Mouse (Mus musculus) lung, adult 18-20 months (tissue): Measurements from ENCODE around the gene Aldh2.

ENCODE experiments used
- DNase-seq, 2 experiments: peaks; one replicate each; pipeline ENCODE4 v3.0.0; 2022; ENCODE audit warnings: mixed read lengths in 2 of 2

Gene Aldh2

GRCm38 (mm10) chr5:121594714-121595313 lies 1.2 kb upstream of the Aldh2 start:
- DNase-seq, result peak in 1 of 2 experiments; percentile 40

- DNase-seq, result peak; percentile 33 to 50
Observed at GRCm38 (mm10) chr5:121592816-121593407, 712 bp downstream of the Aldh2 start.

GRCm38 (mm10) chr5:121592064-121592815 lies 1.4 kb downstream of the Aldh2 start:
- DNase-seq, result peak in 1 of 2 experiments; percentile 57

DNA sequence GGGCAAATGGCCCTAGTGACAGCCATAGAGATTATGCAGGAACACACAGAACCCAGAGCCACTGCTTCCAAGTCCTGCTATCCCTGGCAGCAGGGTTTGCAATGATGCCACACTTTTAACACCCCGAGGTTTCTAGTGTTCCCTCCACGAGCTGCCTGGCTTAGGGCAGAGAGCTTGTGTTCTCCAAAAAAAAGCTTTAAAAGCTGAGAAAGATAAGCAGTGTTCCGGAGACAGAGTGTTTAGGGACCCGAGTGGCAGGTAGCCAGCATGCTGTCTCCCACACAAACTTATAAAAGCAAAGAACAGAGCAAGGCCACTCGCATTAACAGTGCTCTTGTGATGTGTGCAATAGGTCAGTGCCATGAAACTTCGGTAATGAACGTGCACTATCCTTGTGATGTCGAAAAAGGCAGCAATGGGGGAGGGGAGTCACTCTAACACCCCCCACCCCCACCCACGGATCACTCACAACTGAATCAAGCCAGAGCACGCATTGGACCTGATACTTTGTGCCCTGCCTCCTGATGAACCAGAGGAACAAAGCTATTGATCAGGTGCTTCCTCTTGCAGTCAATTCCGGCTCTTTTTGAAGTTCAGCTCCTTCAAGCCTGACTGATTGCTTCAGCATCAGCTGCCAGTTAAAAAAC lies 2.1 kb downstream of the Aldh2 start:
- peak in 1 of 2 experiments; percentile 23 for DNase-seq

DNA sequence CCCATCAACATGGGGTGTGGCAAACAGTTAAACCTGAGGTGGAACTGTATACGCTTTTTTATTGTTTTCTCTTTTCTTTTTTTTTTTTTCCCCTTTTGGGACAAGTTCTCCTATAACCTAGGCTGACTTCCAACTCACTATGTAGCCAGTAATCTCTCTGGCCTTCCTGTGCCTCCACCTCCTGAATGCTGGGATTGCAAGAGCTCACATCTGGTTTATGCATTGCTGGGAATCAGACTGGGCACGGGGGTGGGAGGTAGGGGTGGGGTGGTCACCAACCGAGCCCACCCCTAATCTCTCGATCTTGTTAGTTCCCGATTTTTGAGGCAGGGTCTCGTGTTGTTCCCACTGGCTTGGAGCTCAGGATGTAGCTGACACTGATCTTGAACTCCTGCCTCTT lies 3.7 kb downstream of the Aldh2 start:
- DNase-seq, result no peak

DNA sequence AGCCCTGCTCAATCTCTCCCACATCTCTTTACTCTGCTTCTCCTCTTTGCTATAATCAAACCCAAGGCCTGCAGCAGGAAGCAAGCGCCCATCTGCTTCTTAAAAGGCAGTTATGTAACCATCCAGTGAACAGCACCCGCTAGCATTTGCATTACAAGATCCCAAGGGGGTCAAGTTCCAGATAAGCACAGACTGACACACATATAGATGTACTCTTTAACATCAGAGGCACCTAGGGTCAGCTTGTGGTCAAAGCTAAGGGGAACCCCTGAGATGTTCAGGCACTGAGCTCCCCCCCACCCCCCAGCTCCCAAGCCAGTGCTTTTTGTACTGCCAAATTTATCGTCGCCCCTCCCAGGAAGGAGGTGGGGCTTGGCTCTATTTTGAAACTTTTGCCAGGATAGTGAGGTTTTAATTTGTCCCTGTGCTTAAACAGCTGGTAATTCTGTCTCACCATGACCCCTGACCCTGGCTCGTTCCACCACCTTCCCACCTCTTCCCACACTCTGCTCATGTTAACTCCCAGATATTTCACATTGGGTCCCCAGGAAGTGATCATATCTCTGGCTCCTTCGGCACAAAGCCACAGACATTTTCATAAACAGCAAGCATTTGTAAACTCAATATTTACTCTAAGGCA lies 7.1 kb downstream of the Aldh2 start:
- peak; percentile 83 to 90 for DNase-seq

GRCm38 (mm10) chr5:121585699-121586098 lies 7.9 kb downstream of the Aldh2 start:
- no peak for DNase-seq

DNA sequence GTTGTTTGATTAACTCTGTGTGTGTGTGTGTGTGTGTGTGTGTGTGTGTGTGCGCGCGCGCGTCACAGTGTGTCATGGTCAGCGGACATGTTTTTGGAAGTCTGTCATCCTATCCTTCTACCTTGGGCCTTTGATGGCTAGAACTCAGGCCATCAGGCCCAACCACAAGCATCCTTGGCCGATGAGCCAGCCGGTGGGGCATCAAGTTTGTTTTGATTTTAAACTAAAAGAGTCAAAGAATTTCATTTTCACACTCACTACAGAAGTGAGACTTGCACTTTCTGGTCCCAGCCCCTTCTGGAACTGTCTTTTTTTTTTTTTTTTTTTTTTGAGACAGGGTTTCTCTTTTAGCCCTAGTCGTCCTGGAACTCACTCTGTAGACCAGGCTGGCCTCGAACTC lies 8.6 kb downstream of the Aldh2 start:
- no peak for DNase-seq

DNA sequence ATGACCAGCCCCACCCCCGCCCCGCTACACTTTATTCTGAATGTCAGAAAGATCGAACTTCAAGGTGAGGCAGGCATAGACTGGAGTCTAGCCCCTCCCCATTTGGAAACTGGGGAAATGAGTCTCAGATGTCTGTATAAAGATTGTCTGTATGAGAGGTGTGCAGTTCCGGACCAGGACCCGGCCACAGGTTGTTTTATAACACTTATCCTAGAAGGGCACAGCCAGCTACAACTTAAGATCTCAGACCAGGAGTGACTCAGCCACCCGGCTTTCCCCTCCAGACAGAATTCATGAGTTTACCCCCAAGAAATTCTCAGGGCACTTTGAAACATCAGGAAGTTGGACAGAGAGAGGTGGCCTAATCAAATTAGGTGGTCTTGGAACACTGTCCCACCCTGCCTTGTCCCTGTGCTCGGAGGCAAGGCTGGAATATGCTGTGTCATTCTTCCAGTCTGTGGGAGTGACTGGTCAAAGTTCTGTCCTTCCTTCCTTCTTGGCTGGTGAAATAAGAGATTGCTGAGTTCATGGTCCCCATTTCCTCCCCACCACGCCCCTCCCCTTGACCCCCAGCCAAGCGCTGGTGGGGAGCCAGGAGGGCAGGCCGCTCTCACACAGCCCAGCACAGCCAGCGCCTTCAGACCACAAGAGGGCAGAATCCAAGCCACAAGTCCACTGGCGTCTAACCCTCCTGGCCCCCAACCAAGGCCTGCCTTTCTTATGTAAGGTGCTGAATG lies 9.7 kb downstream of the Aldh2 start:
- DNase-seq, result peak; percentile 97 to 98

GRCm38 (mm10) chr5:121581945-121582344 lies 11.7 kb downstream of the Aldh2 start:
- no peak for DNase-seq

DNA sequence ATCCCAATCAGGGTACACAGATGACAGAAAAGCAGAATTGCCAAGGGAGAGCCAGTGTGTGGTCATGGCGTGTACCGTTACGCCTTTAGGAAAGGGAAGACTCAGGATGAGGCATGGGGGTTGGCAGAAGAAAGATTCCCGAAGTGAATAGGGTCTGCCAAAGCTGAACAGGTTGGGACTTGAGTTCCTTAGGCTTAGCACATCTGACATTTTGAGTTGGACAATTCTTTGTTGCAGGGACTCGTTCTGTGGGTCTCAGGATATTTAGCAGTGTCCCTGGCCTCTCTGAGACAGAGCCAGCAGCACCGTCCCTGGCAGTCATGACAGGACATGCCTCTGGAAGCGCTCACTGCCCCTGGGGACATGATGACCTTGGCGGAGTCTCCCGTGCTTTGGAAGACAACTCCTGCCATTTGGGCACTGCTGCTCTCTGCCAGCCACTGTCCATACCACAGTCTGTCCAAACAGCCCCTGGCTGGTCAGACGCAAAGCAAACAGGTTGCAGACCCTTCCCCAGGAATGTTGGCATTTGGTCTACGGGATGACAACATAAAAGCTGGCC lies 16.6 kb downstream of the Aldh2 start:
- no peak for DNase-seq

- DNase-seq, result no peak
Observed at GRCm38 (mm10) chr5:121575867-121576266, 17.8 kb downstream of the Aldh2 start.

DNA sequence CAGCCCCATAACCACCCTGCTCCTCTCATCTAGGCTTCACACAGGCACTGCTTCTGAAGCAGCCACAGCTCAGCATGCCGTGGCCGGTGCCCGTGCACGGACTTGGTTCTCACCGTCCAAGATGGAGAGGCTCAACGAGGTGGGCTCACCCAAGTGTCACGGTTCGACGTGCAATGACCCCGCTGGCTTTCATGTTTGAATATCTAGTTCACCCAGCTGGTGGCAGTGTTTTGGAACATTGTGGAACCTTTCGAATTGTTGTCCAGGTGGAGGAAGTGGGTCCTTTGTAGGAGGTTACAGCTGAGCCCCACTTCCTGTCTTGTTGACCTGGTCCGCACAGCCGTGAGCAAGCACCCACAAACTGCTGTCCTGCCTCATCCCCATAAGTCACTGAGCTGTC lies 19.5 kb downstream of the Aldh2 start:
- DNase-seq, result no peak

DNA sequence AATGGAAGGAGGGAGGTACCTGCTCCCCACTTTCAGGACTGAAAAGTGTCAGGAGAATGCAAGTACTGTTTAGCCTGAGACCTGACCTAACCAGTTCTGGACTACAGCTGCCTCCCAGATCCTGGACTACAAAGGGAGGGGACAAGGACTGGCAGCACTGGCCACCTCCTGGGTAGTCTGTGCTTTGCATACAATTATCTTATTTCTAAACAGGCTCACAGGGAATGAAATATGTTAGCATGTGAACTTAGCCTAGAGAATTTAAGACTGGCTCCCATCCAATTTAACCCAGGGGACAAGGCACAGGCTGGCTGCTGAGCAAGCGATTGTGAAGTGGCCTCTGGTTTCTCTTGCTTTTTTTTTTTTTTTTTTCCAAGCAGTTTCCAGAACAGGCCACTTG lies 22.8 kb downstream of the Aldh2 start:
- DNase-seq, result peak in 1 of 2 experiments; percentile 41

GRCm38 (mm10) chr5:121569881-121570420 lies 23.7 kb downstream of the Aldh2 start:
- peak; percentile 85 to 90 for DNase-seq

GRCm38 (mm10) chr5:121566035-121566681 lies 27.5 kb downstream of the Aldh2 start:
- no peak for DNase-seq

- DNase-seq, result peak; percentile 87 to 91
Observed at GRCm38 (mm10) chr5:121564468-121564895, 29.1 kb downstream of the Aldh2 start.

DNA sequence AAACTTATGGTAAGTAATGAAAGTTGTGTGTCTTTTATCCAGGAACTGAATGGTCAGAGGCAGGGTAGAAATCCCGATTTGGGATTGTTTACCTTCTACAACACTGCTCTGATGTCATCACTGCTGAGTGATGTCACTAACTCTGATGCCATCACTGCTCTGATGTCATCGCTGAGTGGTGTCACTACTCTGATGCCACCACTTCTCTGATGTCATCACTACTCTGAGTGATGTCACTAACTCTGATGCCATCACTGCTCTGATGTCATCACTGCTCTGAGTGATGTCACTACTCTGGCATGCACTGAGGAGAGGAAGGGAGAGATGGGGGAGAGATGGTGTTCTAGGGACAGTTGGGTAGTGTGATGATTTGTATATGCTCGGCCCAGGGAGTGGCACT lies 31.2 kb downstream of the Aldh2 start:
- no peak for DNase-seq

DNA sequence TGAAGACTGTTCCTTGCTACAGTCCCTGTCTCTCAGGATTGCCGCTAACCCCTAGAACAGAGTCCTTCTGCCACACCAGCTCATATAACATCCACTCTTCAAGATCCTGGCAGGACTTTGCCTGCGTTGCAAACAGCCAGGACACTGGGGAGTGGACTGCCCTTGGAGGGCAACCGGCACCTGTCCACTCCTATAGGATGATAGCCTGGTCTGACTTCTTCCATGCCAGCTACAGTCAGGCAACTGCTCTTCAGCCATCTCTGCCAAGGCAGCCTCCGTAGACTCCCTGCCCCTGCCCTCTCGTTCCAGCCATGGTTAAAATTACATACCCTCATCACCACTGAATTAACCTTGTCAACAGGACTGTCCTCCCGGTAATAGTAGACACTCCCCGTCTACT lies 44.4 kb downstream of the Aldh2 start:
- DNase-seq, result no peak

DNA sequence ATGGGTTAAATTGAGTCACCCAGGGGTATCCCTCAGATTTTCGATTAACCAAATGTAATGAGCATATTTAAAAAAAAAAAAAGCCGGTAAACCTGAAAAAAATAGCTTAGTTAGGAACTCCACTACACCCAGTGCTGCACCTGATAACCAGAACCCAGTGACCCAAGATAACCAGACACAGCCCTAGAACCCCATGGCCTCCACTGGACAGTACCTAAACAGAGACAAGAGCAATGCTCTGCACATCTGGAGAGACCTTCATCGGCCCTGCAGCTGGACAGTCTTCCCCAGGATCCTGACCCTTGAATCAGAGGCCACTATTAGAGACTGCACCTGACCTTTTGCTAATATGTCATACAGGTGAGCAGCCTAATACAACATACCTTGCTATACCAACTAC lies 46.5 kb downstream of the Aldh2 start:
- DNase-seq, result no peak

GRCm38 (mm10) chr5:121546530-121546895 lies 47.1 kb downstream of the Aldh2 start:
- peak; percentile 42 to 65 for DNase-seq
